Mouse (Mus musculus): ENCODE measurements around the gene Gramd4. TPM values are rescaled to one million over a fixed set of nuclear protein-coding genes. Genes with fewer than 3 reads are reported as not detected.

Gene Gramd4
- polyA plus RNA-seq, 1 experiment = 15.0 TPM

GRCm38 (mm10) chr15:86167032-86167655 lies 109.6 kb downstream of the Gramd4 start:
- H3ac ChIP-seq (ENCODE audit: control insufficient read depth, insufficient read length) = no peak overlapping the region
- TF ChIP-seq MAX (IDR thresholded peaks at IDR 0.05; ENCODE audit: low read depth) (no peak), REST (IDR thresholded peaks at IDR 0.05; ENCODE audit: insufficient read depth, insufficient read length) (no peak), POLR2AphosphoS2 (IDR thresholded peaks at IDR 0.05; ENCODE audit: insufficient read length, low read depth) (no peak), USF1 (IDR thresholded peaks at IDR 0.05; ENCODE audit: low read depth) (no peak), MYOG (IDR thresholded peaks at IDR 0.05; ENCODE audit: control insufficient read depth in 1 of 3, insufficient read depth in 1 of 3, insufficient read length in 2 of 3, low read depth in 2 of 3) (no peak), POLR2A (IDR thresholded peaks at IDR 0.05; ENCODE audit: insufficient read length, low read depth) (no peak), CEBPB (IDR thresholded peaks at IDR 0.05; ENCODE audit: insufficient read depth, poor library complexity, severe bottlenecking) (no peak), TCF3 (IDR thresholded peaks at IDR 0.05; ENCODE audit: insufficient read length, low read depth) (no peak), MYOD1 (IDR thresholded peaks at IDR 0.05; ENCODE audit: control insufficient read depth in 1 of 3, insufficient read length in 2 of 3, low read depth in 2 of 3) (no peak)
- H3K27me3 ChIP-seq (ENCODE audit: control insufficient read depth, insufficient read depth, insufficient read length) = no peaks in the 10 kb centered on the region
- H3K4me3 ChIP-seq = no peak overlapping the region
- no peak overlapping the region for H3K4me2 ChIP-seq (ENCODE audit: low read depth)
- no peaks in the 10 kb centered on the region for H3K36me3 ChIP-seq (ENCODE audit: control insufficient read depth, insufficient read depth)
- H3K79me2 ChIP-seq (ENCODE audit: control insufficient read depth, insufficient read depth) = no peaks in the 10 kb centered on the region

GRCm38 (mm10) chr15:86167787-86168504 lies 110.5 kb downstream of the Gramd4 start:
- Histone ChIP-seq H3K27me3 (ENCODE audit: control insufficient read depth, insufficient read depth, insufficient read length) (no peaks in the 10 kb centered on the region), H3K79me2 (ENCODE audit: control insufficient read depth, insufficient read depth) (no peaks in the 10 kb centered on the region), H3K4me2 (ENCODE audit: low read depth) (peak overlapping the region; percentile 49), H3K4me3 (no peak overlapping the region), H3ac (ENCODE audit: control insufficient read depth, insufficient read length) (no peak overlapping the region), H3K36me3 (ENCODE audit: control insufficient read depth, insufficient read depth) (no peaks in the 10 kb centered on the region)
- TF ChIP-seq MYOG (IDR thresholded peaks at IDR 0.05; ENCODE audit: control insufficient read depth in 1 of 3, insufficient read depth in 1 of 3, insufficient read length in 2 of 3, low read depth in 2 of 3) (peak in 1 of 3 experiments; percentile 18), SRF (IDR thresholded peaks at IDR 0.05; ENCODE audit: control insufficient read depth, insufficient read length, low read depth) (no peak)

- H3K4me2 ChIP-seq (ENCODE audit: low read depth) = peak overlapping the region; percentile 49
- no peak overlapping the region for H3K4me3 ChIP-seq
- TF ChIP-seq E2F4 (IDR thresholded peaks at IDR 0.05; ENCODE audit: insufficient read depth) = no peak
- TF ChIP-seq POLR2A (IDR thresholded peaks at IDR 0.05; ENCODE audit: insufficient read length, low read depth) = no peak
- TF ChIP-seq SRF (IDR thresholded peaks at IDR 0.05; ENCODE audit: control insufficient read depth, insufficient read length, low read depth) = no peak
- no peak for TF ChIP-seq REST (IDR thresholded peaks at IDR 0.05; ENCODE audit: insufficient read depth, insufficient read length)
- TF ChIP-seq TCF3 (IDR thresholded peaks at IDR 0.05; ENCODE audit: insufficient read length, low read depth) = peak; percentile 84
- TF ChIP-seq POLR2AphosphoS2 (IDR thresholded peaks at IDR 0.05; ENCODE audit: insufficient read length, low read depth) = no peak
- peak; percentile 1 to 95 (median 85) for TF ChIP-seq MYOG (IDR thresholded peaks at IDR 0.05; ENCODE audit: control insufficient read depth in 1 of 3, insufficient read depth in 1 of 3, insufficient read length in 2 of 3, low read depth in 2 of 3)
- TF ChIP-seq MYOD1 (IDR thresholded peaks at IDR 0.05; ENCODE audit: control insufficient read depth in 1 of 3, insufficient read length in 2 of 3, low read depth in 2 of 3) = peak in 2 of 3 experiments; percentile 93 to 97
- peak; percentile 3 for TF ChIP-seq USF1 (IDR thresholded peaks at IDR 0.05; ENCODE audit: low read depth)
- TF ChIP-seq TCF12 (IDR thresholded peaks at IDR 0.05; ENCODE audit: insufficient read depth, poor library complexity, severe bottlenecking) = no peak
- no peak for TF ChIP-seq MAX (IDR thresholded peaks at IDR 0.05; ENCODE audit: low read depth)
- TF ChIP-seq CEBPB (IDR thresholded peaks at IDR 0.05; ENCODE audit: insufficient read depth, poor library complexity, severe bottlenecking) = no peak
- H3K79me2 ChIP-seq (ENCODE audit: control insufficient read depth, insufficient read depth) = no peaks in the 10 kb centered on the region
- no peaks in the 10 kb centered on the region for H3K36me3 ChIP-seq (ENCODE audit: control insufficient read depth, insufficient read depth)
- no peaks in the 10 kb centered on the region for H3K27me3 ChIP-seq (ENCODE audit: control insufficient read depth, insufficient read depth, insufficient read length)
- H3ac ChIP-seq (ENCODE audit: control insufficient read depth, insufficient read length) = no peak overlapping the region
Measured at GRCm38 (mm10) chr15:86168505-86168867, 111.0 kb downstream of the Gramd4 start.

GRCm38 (mm10) chr15:86168941-86169816 lies 111.7 kb downstream of the Gramd4 start:
- Histone ChIP-seq H3K79me2 (ENCODE audit: control insufficient read depth, insufficient read depth) (no peaks in the 10 kb centered on the region), H3K27me3 (ENCODE audit: control insufficient read depth, insufficient read depth, insufficient read length) (no peaks in the 10 kb centered on the region), H3K36me3 (ENCODE audit: control insufficient read depth, insufficient read depth) (no peaks in the 10 kb centered on the region), H3K4me3 (no peak overlapping the region), H3K4me2 (ENCODE audit: low read depth) (peak overlapping the region; percentile 49), H3ac (ENCODE audit: control insufficient read depth, insufficient read length) (peak overlapping the region; percentile 22)
- TF ChIP-seq MYOG (IDR thresholded peaks at IDR 0.05; ENCODE audit: control insufficient read depth in 1 of 3, insufficient read depth in 1 of 3, insufficient read length in 2 of 3, low read depth in 2 of 3) (peak in 1 of 3 experiments; percentile 51), MAX (IDR thresholded peaks at IDR 0.05; ENCODE audit: low read depth) (no peak), MYOD1 (IDR thresholded peaks at IDR 0.05; ENCODE audit: control insufficient read depth in 1 of 3, insufficient read length in 2 of 3, low read depth in 2 of 3) (peak in 1 of 3 experiments; percentile 61)

GRCm38 (mm10) chr15:86169817-86170110 lies 112.3 kb downstream of the Gramd4 start:
- Histone ChIP-seq H3ac (ENCODE audit: control insufficient read depth, insufficient read length) (peak overlapping the region; percentile 22), H3K36me3 (ENCODE audit: control insufficient read depth, insufficient read depth) (no peaks in the 10 kb centered on the region), H3K27me3 (ENCODE audit: control insufficient read depth, insufficient read depth, insufficient read length) (no peaks in the 10 kb centered on the region), H3K79me2 (ENCODE audit: control insufficient read depth, insufficient read depth) (no peaks in the 10 kb centered on the region), H3K4me2 (ENCODE audit: low read depth) (peak overlapping the region; percentile 49), H3K4me3 (no peak overlapping the region)
- TF ChIP-seq REST (IDR thresholded peaks at IDR 0.05; ENCODE audit: insufficient read depth, insufficient read length) (no peak), MAX (IDR thresholded peaks at IDR 0.05; ENCODE audit: low read depth) (no peak), TCF3 (IDR thresholded peaks at IDR 0.05; ENCODE audit: insufficient read length, low read depth) (no peak), MYOG (IDR thresholded peaks at IDR 0.05; ENCODE audit: control insufficient read depth in 1 of 3, insufficient read depth in 1 of 3, insufficient read length in 2 of 3, low read depth in 2 of 3) (peak in 1 of 3 experiments; percentile 19), MYOD1 (IDR thresholded peaks at IDR 0.05; ENCODE audit: control insufficient read depth in 1 of 3, insufficient read length in 2 of 3, low read depth in 2 of 3) (peak in 1 of 3 experiments; percentile 12), E2F4 (IDR thresholded peaks at IDR 0.05; ENCODE audit: insufficient read depth) (no peak)

Measured in myocyte (in vitro differentiated cells).